Mouse (Mus musculus): Measurements from ENCODE around the gene Cxcl10.

Gene Cxcl10

GRCm38 (mm10) chr5:92348794-92349413 is at the start of gene Cxcl10:
Cxcl10 (minus strand) TSS chr5:92348889.
- ATAC-seq (ENCODE audit: low TSS enrichment) = peak; percentile 98

DNA sequence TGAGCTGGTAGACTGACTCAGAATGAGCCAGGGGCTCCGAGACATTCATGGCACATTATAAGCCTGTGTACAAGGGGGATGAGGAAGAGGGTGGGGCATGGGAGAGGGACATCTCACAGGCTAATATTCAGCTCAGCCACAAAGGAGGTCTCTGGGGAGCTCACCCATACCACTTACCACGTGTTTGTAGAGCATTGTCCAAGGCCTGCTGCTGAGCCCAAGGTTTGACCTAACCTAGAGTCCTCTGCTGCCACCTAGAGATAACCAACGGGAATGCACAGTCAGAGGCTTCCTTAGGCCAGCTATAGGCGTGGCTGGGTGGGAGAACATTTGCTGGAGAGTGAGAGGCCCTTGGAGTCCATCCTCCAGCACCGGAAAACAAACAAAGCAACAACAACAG is 49.5 kb upstream of the Cxcl10 start:
- peak; percentile 98 for ATAC-seq (ENCODE audit: low TSS enrichment)

DNA sequence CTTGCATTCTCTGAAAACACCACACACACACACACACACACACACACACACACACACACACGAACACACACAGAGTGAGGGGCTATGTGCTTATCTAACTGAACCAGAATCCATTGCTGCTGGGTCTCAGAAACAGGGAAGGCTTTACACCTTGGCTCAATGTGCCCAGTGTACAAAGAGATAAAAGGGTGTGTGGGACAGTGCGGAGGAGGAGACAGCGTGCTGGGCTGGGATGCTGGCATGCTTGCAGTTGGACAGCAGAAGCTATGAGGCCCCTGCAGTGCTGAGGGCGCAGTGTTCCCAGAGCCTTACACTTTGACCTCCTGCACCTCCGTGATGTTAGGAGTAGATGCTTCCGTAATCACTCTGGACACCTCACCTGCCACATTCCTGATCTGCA is 47.8 kb upstream of the Cxcl10 start:
- no peak for ATAC-seq (ENCODE audit: low TSS enrichment)

DNA sequence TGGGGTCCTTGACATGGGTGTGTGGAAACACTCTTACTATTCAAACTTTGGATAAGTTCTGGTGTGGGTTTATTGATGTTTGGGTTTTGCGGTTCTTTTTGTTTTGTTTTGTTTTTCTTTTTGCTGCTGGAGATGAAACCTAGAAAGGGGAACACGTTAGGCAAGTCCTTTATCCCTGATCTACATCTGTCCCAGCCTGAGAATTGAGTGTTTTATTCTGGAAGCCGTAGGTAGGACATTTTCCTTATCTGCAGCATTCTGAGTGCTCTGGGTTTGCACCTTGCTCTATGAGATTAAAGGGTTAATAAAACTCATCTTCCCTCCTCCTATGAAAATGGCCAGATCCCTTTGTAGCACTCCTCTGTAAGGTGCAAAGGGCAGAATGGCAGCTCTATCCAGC is 47.1 kb upstream of the Cxcl10 start:
- ATAC-seq (ENCODE audit: low TSS enrichment) = no peak

DNA sequence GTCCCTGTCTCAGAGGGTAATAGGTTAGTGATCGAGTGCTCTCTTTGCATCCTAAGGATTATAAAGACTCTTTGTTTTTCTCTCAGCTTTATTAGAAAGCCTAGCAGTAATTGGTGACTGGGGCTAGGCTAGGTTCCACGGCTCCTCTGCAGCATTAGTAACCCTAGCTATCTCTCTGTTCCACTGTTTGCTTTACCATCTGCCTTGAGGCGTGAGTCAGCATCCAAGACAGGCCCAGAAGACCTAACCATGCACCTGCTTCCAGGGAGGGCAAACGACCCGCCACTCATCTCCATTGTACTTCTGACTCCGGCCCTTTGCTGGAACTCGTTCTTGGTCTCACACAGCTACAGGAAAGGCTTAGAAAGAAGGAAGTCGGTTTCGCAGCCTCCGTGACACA is 45.2 kb upstream of the Cxcl10 start:
- ATAC-seq (ENCODE audit: low TSS enrichment) = no peak

GRCm38 (mm10) chr5:92392542-92392941 is 43.9 kb upstream of the Cxcl10 start:
- peak; percentile 27; the same call in 1 of the 2 replicates for ATAC-seq (ENCODE audit: low TSS enrichment)

- peak; percentile 69 for ATAC-seq (ENCODE audit: low TSS enrichment)
These were observed 41.9 kb upstream of the Cxcl10 start for GRCm38 (mm10) chr5:92390615-92391014.

- ATAC-seq (ENCODE audit: low TSS enrichment) = no peak
These were observed 41.3 kb upstream of the Cxcl10 start for GRCm38 (mm10) chr5:92389977-92390376.

DNA sequence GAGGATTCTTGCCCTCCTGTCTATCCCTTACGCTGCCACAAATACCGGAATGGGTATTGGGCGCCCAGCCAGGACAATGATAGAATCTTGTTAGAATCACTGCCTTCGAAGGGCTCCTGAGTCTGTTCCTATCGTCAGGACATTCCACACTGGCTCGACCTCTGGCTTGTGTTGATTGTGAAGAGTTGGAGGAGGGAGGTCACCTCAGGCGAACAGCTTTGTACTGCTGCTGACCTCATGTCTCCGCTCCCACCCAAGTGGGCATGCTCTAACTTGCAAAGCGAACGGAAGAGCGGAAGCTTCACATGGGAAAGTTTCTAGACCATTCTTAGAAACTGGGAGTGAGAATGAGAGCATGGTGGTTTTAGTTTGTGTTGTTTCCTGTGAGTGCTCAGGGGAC is 38.7 kb upstream of the Cxcl10 start:
- no peak for ATAC-seq (ENCODE audit: low TSS enrichment)

DNA sequence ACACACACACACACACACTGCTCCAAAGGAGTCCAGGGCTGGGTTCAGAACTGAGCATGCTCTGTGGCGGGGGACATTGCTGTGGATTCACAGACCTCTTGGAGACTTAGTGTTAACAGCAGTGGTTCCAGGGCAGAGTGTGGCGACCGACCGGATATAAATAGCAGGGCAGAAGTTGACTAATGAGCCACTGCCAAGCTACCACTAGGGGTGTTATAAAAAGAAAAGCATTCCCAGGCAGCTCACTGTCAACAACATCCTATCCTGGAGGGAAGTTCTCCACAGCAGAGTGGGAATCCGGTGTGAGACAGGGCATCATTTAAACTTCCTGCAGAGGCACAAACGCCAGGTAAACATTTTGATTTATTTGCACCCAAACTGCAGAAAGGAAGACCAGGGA is 38.0 kb upstream of the Cxcl10 start:
- ATAC-seq (ENCODE audit: low TSS enrichment) = no peak

DNA sequence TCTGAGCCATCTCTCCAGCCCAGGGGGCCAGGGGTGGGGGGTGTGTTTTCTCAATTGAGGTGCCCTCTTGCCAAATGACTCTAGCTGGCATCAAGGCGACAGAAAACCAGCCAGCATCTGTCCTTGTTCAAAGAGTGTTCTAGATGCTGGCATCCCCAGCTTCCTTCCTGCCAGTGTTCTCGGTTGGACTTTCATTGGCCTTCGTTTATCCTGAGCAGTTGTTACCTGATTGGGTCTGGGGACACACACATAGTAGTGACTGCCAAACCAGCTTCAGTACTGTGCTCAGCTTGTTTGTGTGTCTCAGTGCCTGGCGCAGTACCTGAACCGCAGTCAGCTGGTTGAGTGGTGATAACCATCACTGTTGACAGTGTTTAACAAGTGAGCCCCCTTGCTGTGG is 37.4 kb upstream of the Cxcl10 start:
- ATAC-seq (ENCODE audit: low TSS enrichment) = no peak

GRCm38 (mm10) chr5:92384855-92385254 is 36.2 kb upstream of the Cxcl10 start:
- no peak for ATAC-seq (ENCODE audit: low TSS enrichment)

- no peak for ATAC-seq (ENCODE audit: low TSS enrichment)
These were observed 35.1 kb upstream of the Cxcl10 start for GRCm38 (mm10) chr5:92383747-92384146.

DNA sequence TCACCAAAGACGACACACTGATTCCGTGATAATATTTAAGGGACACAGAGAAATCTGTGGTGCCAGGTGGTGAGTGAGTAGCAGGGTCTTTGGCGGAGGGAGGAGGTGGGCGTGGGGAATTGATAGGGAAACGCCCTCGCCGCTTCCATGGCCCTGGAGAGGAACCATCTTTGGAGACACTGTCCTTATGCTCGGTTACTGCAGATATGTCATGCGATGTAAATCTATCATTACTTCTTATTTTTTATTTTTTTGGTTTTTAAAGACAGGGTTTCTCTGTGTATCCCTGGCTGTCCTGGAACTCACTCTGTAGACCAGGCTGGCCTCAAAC is 33.6 kb upstream of the Cxcl10 start:
- no peak for ATAC-seq (ENCODE audit: low TSS enrichment)

- ATAC-seq (ENCODE audit: low TSS enrichment) = peak; percentile 88
These were observed 33.1 kb upstream of the Cxcl10 start for GRCm38 (mm10) chr5:92381550-92382348.

- ATAC-seq (ENCODE audit: low TSS enrichment) = no peak
These were observed 28.2 kb upstream of the Cxcl10 start for GRCm38 (mm10) chr5:92376795-92377405.

GRCm38 (mm10) chr5:92375368-92375767 is 26.7 kb upstream of the Cxcl10 start:
- ATAC-seq (ENCODE audit: low TSS enrichment) = no peak

- no peak; the same call in 1 of the 2 replicates for ATAC-seq (ENCODE audit: low TSS enrichment)
These were observed 26.0 kb upstream of the Cxcl10 start for GRCm38 (mm10) chr5:92374721-92375142.

GRCm38 (mm10) chr5:92372605-92373004 is 23.9 kb upstream of the Cxcl10 start:
- no peak for ATAC-seq (ENCODE audit: low TSS enrichment)

DNA sequence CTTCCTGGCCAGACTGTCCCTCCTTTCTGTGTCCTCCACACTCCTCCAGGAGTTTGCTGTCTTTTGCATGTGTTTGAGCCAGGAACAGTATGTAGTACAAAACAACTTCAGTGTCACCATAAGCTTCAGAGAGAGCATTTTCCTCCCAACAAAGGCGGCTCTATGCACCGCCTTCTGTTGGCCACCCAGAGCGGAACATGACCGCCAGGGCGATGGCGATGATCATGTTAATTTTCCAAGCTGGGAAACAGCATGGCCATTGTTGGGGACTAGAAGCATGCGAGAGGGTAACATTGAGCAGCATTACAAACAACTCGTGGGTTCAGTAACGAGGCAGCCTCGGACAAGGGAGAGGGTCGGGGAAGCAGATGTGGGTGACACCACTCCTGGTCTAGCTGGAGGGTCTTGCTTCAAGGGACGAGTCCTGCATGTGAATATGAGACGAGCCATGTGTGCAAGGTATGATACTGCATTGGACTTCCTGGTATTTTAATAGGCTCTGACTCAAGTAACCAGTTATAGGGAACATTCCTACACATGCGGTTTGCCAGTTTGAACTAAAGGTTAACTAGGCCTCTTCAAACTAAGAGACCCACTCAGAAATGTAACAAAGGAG is 22.8 kb upstream of the Cxcl10 start:
- ATAC-seq (ENCODE audit: low TSS enrichment) = no peak

- no peak for ATAC-seq (ENCODE audit: low TSS enrichment)
These were observed 22.2 kb upstream of the Cxcl10 start for GRCm38 (mm10) chr5:92370891-92371290.

- ATAC-seq (ENCODE audit: low TSS enrichment) = no peak
These were observed 21.7 kb upstream of the Cxcl10 start for GRCm38 (mm10) chr5:92370392-92370791.

Measured in frontal cortex, adult (tissue).